Mouse (Mus musculus) inflammation-experienced regulatory T-cells (primary cell): Measurements from ENCODE around the gene Tbc1d2. TPM values are rescaled to one million over a fixed set of nuclear protein-coding genes. Genes with fewer than 3 reads are reported as not detected.

Source experiments
- polyA plus RNA-seq, 2 experiments: library from polyadenylated mRNA; unstranded; fragments of 100-300 nt; shearing (Covaris generic); gene quantifications; one replicate each; pipeline ENCODE4 v1.2.1; 2017

Gene Tbc1d2
- 1 to 10 TPM; 2.1 to 2.7 TPM for polyA plus RNA-seq

DNA sequence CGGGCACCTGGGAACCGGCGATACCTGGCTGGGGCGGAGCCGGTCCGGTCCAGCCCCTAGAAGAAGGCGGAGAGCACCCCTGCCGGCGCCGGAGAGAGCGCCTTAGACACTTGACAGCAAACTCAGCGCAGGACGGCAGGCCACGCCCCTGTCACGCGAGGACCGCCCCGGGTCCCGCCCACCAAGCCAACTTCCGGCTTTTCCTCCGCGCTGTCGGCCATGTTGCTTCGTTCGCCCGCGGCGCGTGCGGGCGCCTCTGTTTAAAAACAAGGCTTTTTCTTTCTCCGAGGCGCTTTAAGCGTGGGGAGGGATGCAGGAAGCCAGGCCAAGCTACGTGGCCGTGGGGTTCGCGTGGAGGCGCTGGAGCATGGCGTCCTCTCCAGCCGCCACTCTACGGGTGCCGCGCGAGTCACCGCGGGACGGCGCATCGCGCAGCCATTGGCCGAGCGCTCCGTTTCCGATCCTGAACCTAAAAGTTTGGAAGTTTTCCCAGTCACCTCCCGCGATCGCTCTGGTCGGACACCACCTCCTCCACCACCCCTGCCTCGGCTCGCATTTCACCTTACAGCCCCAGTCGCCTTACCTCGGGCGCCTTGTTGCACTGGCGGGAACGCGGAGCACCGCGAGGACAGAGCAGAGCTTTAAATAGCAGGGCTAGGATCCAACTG lies at the start of gene Tbc1d2:
Gene Tbc1d2 (minus strand): TSS at position 124 of the 668 bp plus-strand sequence.

DNA sequence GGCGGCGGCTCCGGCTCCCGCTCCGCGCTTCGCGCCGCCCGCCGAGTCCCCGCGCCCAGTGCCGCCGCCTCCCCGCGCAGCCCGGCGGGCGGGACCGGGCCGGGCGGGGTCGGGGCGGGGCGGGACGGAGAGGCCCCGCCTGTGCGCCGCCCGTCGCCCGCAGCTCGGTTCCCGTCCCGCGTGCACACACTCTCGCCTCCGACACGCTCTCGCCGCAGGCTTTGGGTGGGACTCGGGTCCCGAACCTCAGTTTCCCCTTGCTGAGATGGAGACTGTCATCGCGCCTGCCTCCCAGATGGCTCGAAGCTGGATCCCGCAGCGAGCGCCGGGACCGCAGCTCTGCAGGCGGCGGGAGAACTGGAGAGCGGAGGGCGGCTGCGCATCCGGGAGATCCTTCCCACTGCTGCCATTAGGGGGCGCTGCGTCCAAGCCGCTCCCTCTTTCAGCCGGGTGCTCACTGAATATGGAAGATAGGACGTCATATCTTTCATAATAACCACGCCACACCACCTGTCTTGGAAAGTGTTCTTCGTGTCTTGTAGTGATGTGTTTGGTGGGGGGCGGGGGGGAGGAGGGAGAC lies 48.1 kb downstream of the Tbc1d2 start, which contains the start of gene Coro2a:
Gene Coro2a (minus strand): TSS at position 359 of the 580 bp plus-strand sequence.

Other genes starting within 250 kb of the Tbc1d2 start
- gene Hemgn, start 236.7 kb downstream of the Tbc1d2 start, polyA plus RNA-seq = under 1 TPM in 1 of 2 experiments, not detected in 1; 0.23 TPM
- 100 to 1,000 TPM; 206 to 218 TPM for gene Anp32b, start 199.3 kb downstream of the Tbc1d2 start, polyA plus RNA-seq
- 10 to 100 TPM; 70.9 to 72.2 TPM for gene Nans, start 161.0 kb downstream of the Tbc1d2 start, polyA plus RNA-seq
- 100 to 1,000 TPM; 125 to 138 TPM for gene Trim14, start 114.1 kb downstream of the Tbc1d2 start, polyA plus RNA-seq
- 100 to 1,000 TPM; 132 to 160 TPM for gene Coro2a, start 48.0 kb downstream of the Tbc1d2 start, polyA plus RNA-seq